Comparison of ENCODE assay signal across 9 mouse cellular contexts in the genomic region with DNA sequence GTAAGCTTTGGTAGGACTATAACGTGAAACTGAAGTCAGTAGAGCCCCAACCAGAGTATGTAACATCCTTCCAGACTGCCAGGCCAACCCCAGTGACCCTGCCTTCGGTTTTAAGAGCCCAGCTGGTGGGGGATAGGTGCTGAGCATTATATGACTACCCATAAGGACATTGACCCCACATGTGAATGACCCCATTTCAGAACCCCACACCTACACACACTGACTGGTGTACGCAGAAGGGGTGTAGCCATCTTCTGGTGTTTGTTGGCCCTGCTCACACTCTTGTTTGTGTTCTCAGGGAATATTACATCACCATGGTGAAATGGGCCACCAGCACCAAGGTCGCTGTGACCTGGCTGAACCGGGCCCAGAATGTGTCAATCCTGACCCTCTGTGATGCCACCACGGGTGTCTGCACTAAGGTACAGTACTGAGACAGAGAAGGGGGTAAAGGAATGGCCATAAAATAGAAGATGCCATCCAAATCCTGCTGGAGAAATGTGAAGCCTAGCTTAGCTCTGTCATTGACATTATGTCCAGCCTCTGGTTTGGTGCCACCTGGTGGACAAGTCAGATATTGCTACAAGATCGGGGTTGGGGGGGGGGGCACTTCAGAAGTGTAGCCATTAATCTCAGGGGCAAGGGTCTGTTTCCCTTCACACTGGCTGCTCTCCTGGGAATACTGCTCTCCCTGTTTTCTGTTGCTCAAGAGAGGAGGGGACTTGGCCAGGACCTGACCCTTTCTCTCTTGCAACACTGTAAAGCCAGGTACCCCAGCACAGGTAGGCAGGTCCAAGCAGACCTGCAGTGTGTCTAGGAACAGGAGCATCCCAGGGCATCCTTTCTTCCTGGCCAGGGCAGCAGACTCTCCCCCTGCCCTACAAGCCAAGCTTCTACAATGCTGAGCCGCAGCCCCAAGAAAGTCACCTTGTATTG.
DNase-seq lines count a peak whose midpoint lies in the region; ATAC-seq and TF ChIP-seq lines count a peak whose summit lies in the region.
"Had no signal": no experiment of that assay in that cellular context is flagged by ENCODE, and none has a peak within 500 bp of the region (broad histone marks: within the 10 kb centered on the region; RNA-seq: fewer than 3 reads in every experiment).

No protein-coding gene starts in this region.

- TF ChIP-seq EP300 in liver, postnatal 0 days (IDR thresholded peaks at IDR 0.05; ENCODE audit: low read depth), result no peak; the same call in 1 of the 2 replicates

- no peaks in the 10 kb centered on the region for H3K9me3 ChIP-seq in intestine, embryonic 14.5 days (ENCODE audit: control insufficient read depth, low read length)
- H3K9me3 ChIP-seq in intestine, embryonic 16.5 days (ENCODE audit: control insufficient read depth, low read length), result no peaks in the 10 kb centered on the region
- no peaks in the 10 kb centered on the region for H3K9me3 ChIP-seq in ES-E14 (ENCODE audit: control insufficient read depth, insufficient read depth, low read depth, low read length)
- no peaks in the 10 kb centered on the region for H3K9me3 ChIP-seq in hindbrain, embryonic 11.5 days (ENCODE audit: control insufficient read depth, low read length)
- H3K9me3 ChIP-seq in liver, postnatal 0 days (ENCODE audit: low read length), result no peaks in the 10 kb centered on the region
- H3K9me3 ChIP-seq: embryonic facial prominence, embryonic 12.5 days had no signal

- H3K4me1 ChIP-seq in intestine, embryonic 14.5 days (replicated peaks; ENCODE audit: control insufficient read depth, insufficient read depth, low read length), result no peaks in the 10 kb centered on the region
- no peaks in the 10 kb centered on the region for H3K4me1 ChIP-seq in intestine, embryonic 16.5 days (ENCODE audit: control insufficient read depth, insufficient read depth, low read length)
- no peaks in the 10 kb centered on the region for H3K4me1 ChIP-seq in ES-E14 (ENCODE audit: control insufficient read depth in 2 of 2, insufficient read depth in 2 of 2, low read length in 2 of 2, poor library complexity in 1 of 2)
- no peaks in the 10 kb centered on the region for H3K4me1 ChIP-seq in hindbrain, embryonic 11.5 days (replicated peaks; ENCODE audit: control insufficient read depth, insufficient read depth, low read length)
- no peaks in the 10 kb centered on the region for H3K4me1 ChIP-seq in liver, postnatal 0 days (ENCODE audit: insufficient read depth)
- H3K4me1 ChIP-seq: embryonic facial prominence, embryonic 12.5 days had no signal

- no peak overlapping the region for H3K9ac ChIP-seq in intestine, embryonic 14.5 days (ENCODE audit: low read length)
- no peak overlapping the region for H3K9ac ChIP-seq in intestine, embryonic 16.5 days (ENCODE audit: low read depth, low read length)
- H3K9ac ChIP-seq in ES-E14 (ENCODE audit: insufficient read depth, low read depth, low read length, poor library complexity, severe bottlenecking), result no peak overlapping the region
- no peak overlapping the region for H3K9ac ChIP-seq in hindbrain, embryonic 11.5 days (ENCODE audit: low read depth, low read length)
- H3K9ac ChIP-seq in liver, postnatal 0 days (replicated peaks), result no peak overlapping the region
- H3K9ac ChIP-seq: embryonic facial prominence, embryonic 12.5 days had no signal

- H3K27ac ChIP-seq in intestine, embryonic 14.5 days (ENCODE audit: low read depth), result no peak overlapping the region
- H3K27ac ChIP-seq in intestine, embryonic 16.5 days (ENCODE audit: low read length), result no peak overlapping the region
- no peak overlapping the region for H3K27ac ChIP-seq in ES-E14 (ENCODE audit: insufficient read depth, low read depth, low read length, poor library complexity, severe bottlenecking)
- H3K27ac ChIP-seq in hindbrain, embryonic 11.5 days (ENCODE audit: low read depth, low read length), result no peak overlapping the region
- H3K27ac ChIP-seq in liver, postnatal 0 days (ENCODE audit: low read depth), result peak overlapping the region; percentile 66
- H3K27ac ChIP-seq: embryonic facial prominence, embryonic 12.5 days had no signal

- no peaks in the 10 kb centered on the region for H3K27me3 ChIP-seq in intestine, embryonic 14.5 days (replicated peaks; ENCODE audit: control insufficient read depth, insufficient read depth, low read length)
- no peaks in the 10 kb centered on the region for H3K27me3 ChIP-seq in intestine, embryonic 16.5 days (replicated peaks; ENCODE audit: control insufficient read depth, insufficient read depth, low read length)
- no peaks in the 10 kb centered on the region for H3K27me3 ChIP-seq in hindbrain, embryonic 11.5 days (ENCODE audit: control insufficient read depth, insufficient read depth, low read length)
- no peaks in the 10 kb centered on the region for H3K27me3 ChIP-seq in liver, postnatal 0 days (ENCODE audit: insufficient read depth, low read length)
- H3K27me3 ChIP-seq: embryonic facial prominence, embryonic 12.5 days had no signal

- 56% methylated on average over 8 of the region's 8 CpGs for WGBS in intestine, embryonic 14.5 days
- 53% methylated on average over 8 of the region's 8 CpGs for WGBS in intestine, embryonic 16.5 days
- 60% methylated on average over 8 of the region's 8 CpGs for WGBS in hindbrain, embryonic 11.5 days
- 42% methylated on average over 8 of the region's 8 CpGs for WGBS in liver, postnatal 0 days (ENCODE audit: insufficient replicate concordance)

- no peak overlapping the region for H3K4me3 ChIP-seq in intestine, embryonic 14.5 days (ENCODE audit: low read depth, low read length)
- no peak overlapping the region for H3K4me3 ChIP-seq in intestine, embryonic 16.5 days (ENCODE audit: low read length)
- no peak overlapping the region for H3K4me3 ChIP-seq in ES-E14 (ENCODE audit: insufficient read depth in 1 of 2, low read depth in 1 of 2, low read length in 2 of 2, poor library complexity in 1 of 2, severe bottlenecking in 1 of 2)
- H3K4me3 ChIP-seq in hindbrain, embryonic 11.5 days (ENCODE audit: low read depth, low read length), result no peak overlapping the region
- H3K4me3 ChIP-seq in liver, postnatal 0 days (ENCODE audit: low read depth, low read length), result no peak overlapping the region
- H3K4me3 ChIP-seq: embryonic facial prominence, embryonic 12.5 days had no signal

- in situ Hi-C loops in ES-E14 (cut with MboI; ENCODE audit: low sequenced_read_pairs in 2 of 2, unreplicated experiment in 2 of 2), result no loop called here

- H3K4me2 ChIP-seq in intestine, embryonic 14.5 days (ENCODE audit: low read length), result no peak overlapping the region
- H3K4me2 ChIP-seq in intestine, embryonic 16.5 days (ENCODE audit: low read depth, low read length), result no peak overlapping the region
- no peak overlapping the region for H3K4me2 ChIP-seq in hindbrain, embryonic 11.5 days (replicated peaks; ENCODE audit: low read depth, low read length)
- no peak overlapping the region for H3K4me2 ChIP-seq in liver, postnatal 0 days (ENCODE audit: low read depth, low read length)
- H3K4me2 ChIP-seq: embryonic facial prominence, embryonic 12.5 days had no signal

- no peaks in the 10 kb centered on the region for H3K36me3 ChIP-seq in intestine, embryonic 14.5 days (ENCODE audit: control insufficient read depth, insufficient read depth, low read length)
- H3K36me3 ChIP-seq in intestine, embryonic 16.5 days (ENCODE audit: control insufficient read depth, insufficient read depth, low read length), result no peaks in the 10 kb centered on the region
- no peaks in the 10 kb centered on the region for H3K36me3 ChIP-seq in ES-E14 (ENCODE audit: control insufficient read depth, insufficient read depth, low read length, poor library complexity, severe bottlenecking)
- no peaks in the 10 kb centered on the region for H3K36me3 ChIP-seq in hindbrain, embryonic 11.5 days (ENCODE audit: control insufficient read depth, insufficient read depth, low read length)
- no peaks in the 10 kb centered on the region for H3K36me3 ChIP-seq in liver, postnatal 0 days (replicated peaks; ENCODE audit: insufficient read depth, low read length)
- H3K36me3 ChIP-seq: embryonic facial prominence, embryonic 12.5 days had no signal

- DNase-seq in intestine, embryonic 14.5 days (ENCODE audit: low spot score), result peak; percentile 81
- peak; percentile 26 for DNase-seq in ES-E14 (ENCODE audit: low read depth, low spot score)
- DNase-seq in c-Kit-positive CD71-positive TER-119-negative erythroid progenitor cells, embryonic 14.5 days (ENCODE audit: low read depth), result peak; percentile 6
- peak; percentile 76 for DNase-seq in hindbrain, embryonic 11.5 days (ENCODE audit: low spot score)
- DNase-seq in liver, postnatal 0 days, result peak; percentile 67
- peak; percentile 26 for DNase-seq in retina, embryonic 14.5 days (ENCODE audit: low spot score)
- DNase-seq in layer of hippocampus, adult 9-10 months (ENCODE audit: low spot score), result no peak

- ATAC-seq in intestine, embryonic 14.5 days (replicated peaks; ENCODE audit: low FRiP score, low TSS enrichment, low read depth), result 0 out of 2 replicates have a peak, but pooled peaks have one; percentile 40
- no peak for ATAC-seq in intestine, embryonic 16.5 days
- peak; percentile 43; the same call in 1 of the 2 replicates for ATAC-seq in hindbrain, embryonic 11.5 days (ENCODE audit: low FRiP score)
- ATAC-seq in liver, postnatal 0 days, result peak; percentile 97

- TF ChIP-seq CTCF in liver, postnatal 0 days (IDR thresholded peaks at IDR 0.05; ENCODE audit: low read depth), result peak; percentile 78

TF ChIP-seq in ES-E14, 5 proteins besides CTCF, POLR2A, EP300 and RAD21:
- TF ChIP-seq CHD2 (IDR thresholded peaks at IDR 0.05; ENCODE audit: low read depth, low read length) (no peak), ZNF384 (IDR thresholded peaks at IDR 0.05; ENCODE audit: low read depth, low read length) (no peak), MAFK (IDR thresholded peaks at IDR 0.05; ENCODE audit: insufficient read depth, low read depth, low read length) (no peak), ZC3H11A (IDR thresholded peaks at IDR 0.05; ENCODE audit: borderline replicate concordance, low read depth, low read length) (no peak), HCFC1 (IDR thresholded peaks at IDR 0.05; ENCODE audit: borderline replicate concordance, insufficient read depth, low read length) (no peak)
